Mouse (Mus musculus) G1E-ER4 (cell line): Measurements from ENCODE around the gene Lrrk2. TPM values are rescaled to one million over a fixed set of nuclear protein-coding genes. Genes with fewer than 3 reads are reported as not detected.

ENCODE experiments used
- GATA1 ChIP-seq: IDR thresholded peaks from one replicate; pipeline ENCODE4 v1.8.0; 2012; ENCODE audit warnings: low read length, inconsistent platforms
- polyA plus RNA-seq: library from polyadenylated mRNA; stranded (reverse); fragments of >175 nt; gene quantifications from 2 replicates; pipeline ENCODE4 v1.2.3, GENCODE M21; 2012

The Lrrk2 gene
- polyA plus RNA-seq = not detected in 2 replicates

DNA sequence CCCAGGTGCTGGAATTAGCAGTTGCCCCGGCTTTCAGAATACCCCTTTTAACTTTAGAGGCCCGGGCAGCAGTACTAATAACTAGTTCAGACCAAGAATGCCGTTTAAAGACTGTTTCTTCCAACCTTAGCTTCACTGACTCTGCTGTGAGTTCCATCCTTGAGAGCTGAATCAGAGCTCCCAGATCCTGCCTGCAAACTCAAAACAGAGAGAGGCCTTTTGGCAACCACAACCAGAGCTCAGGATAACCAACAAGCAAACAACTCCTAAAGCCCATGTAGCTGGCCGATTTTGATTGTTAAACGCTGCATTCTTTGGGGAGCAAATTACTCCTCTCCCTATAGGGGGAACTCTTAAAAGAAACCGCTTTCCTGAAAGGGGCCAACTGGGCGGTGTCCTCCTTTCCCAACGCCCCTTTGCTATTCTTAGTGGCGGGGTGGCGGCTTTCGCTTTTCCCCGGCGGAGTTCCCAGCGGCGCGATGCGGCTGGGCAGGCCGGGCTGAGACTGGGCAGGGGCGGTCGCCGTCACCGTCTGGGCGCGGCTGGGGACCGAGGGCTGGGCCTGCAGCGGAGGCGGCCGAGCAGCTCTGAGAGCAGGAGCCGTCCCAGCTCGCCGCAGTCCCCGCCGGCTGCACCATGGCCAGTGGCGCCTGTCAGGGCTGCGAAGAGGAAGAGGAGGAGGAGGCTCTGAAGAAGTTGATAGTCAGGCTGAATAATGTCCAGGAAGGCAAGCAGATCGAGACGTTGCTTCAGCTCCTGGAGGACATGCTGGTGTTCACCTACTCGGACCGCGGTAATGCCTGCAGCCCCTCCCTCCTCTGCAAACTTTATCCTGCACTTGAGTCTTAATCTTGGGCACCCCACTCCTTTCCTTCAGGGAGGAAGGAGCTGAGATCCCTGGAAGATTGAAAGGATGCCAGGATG, at the start of gene Lrrk2:
Gene Lrrk2 (plus strand): TSS at position 531 of the 924 bp plus-strand sequence.
- no peak for TF ChIP-seq GATA1

DNA sequence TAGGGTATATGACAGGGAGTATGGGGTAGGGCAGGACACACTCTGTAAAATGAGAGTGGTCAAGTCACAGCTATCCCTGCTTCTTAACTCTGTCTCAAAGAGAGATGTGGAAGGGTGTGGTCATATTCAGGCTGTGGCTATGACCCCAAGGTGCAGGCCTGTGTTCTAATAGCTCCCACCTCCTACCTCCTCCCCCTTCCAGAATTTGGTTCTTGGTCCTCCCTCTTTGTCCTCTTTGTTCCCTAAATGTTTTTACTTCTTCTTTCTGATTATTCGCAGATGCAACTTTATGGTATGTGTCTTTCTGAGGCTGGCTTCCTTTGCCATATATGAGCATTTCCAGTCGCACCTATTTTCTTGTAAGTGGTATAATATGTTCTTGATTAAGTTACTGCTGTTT, 48.5 kb upstream of the Lrrk2 start:
- no peak for TF ChIP-seq GATA1

- TF ChIP-seq GATA1 = no peak
Observed at GRCm38 (mm10) chr15:91629137-91629536, 43.8 kb upstream of the Lrrk2 start.

- no peak for TF ChIP-seq GATA1
Observed at GRCm38 (mm10) chr15:91632473-91632872, 40.5 kb upstream of the Lrrk2 start.

- TF ChIP-seq GATA1 = no peak
Observed at GRCm38 (mm10) chr15:91633051-91633450, 39.9 kb upstream of the Lrrk2 start.

GRCm38 (mm10) chr15:91633806-91634205, 39.2 kb upstream of the Lrrk2 start:
- no peak for TF ChIP-seq GATA1

DNA sequence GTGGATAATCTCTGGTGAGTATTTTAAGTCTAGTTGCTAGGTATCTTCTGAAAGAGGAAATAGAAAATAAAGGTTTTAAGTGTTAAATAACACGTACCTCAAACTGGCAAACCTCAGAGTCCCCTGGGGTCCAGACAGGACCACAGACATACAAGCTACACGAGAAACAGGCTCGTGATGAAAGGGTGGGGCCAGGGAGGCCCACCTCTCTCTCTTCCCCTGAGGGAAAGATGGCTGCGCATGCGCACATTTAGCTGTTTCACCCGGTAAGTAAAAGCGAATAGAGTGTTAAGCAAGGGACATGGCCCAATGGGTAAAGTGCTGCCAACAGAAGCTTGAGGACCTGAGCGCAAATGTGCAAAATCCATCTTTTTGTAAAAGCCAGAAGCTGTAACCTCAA, 38.7 kb upstream of the Lrrk2 start:
- TF ChIP-seq GATA1 = no peak

- no peak for TF ChIP-seq GATA1
Observed at GRCm38 (mm10) chr15:91641631-91642030, 31.3 kb upstream of the Lrrk2 start.

- no peak for TF ChIP-seq GATA1
Observed at GRCm38 (mm10) chr15:91642682-91643306, 30.2 kb upstream of the Lrrk2 start.

DNA sequence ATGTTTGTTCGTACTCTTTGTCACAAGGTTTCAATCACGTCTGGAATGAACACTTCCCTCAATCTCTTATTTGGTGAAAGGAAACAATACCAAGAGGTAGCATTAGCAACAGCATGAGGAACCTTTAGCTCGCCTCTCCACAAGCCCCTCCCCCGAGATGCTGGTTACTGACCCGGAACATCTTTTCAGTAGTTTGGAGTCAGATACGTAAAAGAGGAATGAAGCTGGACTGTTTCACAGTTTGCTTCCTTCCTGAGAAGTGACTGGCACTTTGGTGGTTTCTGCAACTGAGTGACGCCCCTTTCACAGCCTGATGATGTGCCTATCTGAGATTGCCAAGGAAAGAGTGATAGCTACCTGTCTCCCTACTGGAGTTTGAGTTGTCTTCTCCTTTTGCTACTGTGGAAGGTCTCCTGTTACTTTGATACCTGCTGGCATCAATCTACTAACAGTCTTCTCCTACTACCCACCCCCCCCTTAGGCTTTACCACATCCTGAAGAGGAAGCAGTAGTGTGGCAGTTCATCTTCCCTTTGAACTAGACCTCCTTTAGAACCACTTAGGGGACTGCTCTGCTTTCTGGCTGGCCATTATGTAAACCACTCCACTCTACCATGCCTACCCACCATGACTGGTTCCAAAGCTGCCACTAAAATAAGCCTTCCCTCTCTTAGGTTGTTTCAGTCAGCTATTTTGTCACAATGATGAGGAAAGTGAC, 29.2 kb upstream of the Lrrk2 start:
- no peak for TF ChIP-seq GATA1

DNA sequence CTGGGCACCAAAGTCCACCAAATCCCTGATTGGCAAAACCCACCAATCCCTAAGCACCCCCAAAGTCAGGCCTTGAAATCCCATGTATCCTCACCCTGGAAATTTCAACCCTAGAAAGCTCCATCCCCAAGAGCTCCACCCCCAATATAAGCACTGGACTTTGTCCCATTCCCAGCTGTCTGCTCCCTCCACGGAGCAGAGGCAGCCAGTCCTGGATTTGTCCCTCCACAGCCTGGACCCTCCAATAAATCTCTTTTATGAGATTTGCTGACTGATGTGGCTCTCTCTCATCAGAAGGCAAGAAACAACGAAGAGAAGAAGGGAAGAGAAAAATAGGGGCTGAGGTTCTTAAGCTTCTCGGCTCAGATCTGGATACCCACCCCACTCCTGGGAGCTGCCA, 22.7 kb upstream of the Lrrk2 start:
- TF ChIP-seq GATA1 = no peak

GRCm38 (mm10) chr15:91651493-91651892, 21.5 kb upstream of the Lrrk2 start:
- TF ChIP-seq GATA1 = no peak

DNA sequence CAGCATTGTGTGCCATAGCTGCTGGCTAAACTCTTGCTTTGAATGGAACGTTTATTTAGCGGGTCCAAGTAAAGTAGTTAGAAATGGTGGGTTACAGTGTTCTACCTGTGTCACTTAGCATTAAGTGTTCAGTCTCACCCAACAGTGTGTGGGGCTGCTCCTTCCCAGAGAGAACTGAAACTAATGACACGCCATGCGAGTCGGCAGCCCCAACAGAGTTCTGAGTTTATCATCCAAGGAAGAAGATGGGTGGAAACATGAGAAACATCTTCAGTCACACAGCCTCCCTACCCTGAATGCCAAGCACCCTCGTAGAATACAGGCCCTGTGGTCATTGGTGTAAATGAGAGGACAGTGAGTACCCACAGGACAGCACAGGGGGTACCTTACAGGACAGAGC, 14.7 kb upstream of the Lrrk2 start:
- TF ChIP-seq GATA1 = no peak

DNA sequence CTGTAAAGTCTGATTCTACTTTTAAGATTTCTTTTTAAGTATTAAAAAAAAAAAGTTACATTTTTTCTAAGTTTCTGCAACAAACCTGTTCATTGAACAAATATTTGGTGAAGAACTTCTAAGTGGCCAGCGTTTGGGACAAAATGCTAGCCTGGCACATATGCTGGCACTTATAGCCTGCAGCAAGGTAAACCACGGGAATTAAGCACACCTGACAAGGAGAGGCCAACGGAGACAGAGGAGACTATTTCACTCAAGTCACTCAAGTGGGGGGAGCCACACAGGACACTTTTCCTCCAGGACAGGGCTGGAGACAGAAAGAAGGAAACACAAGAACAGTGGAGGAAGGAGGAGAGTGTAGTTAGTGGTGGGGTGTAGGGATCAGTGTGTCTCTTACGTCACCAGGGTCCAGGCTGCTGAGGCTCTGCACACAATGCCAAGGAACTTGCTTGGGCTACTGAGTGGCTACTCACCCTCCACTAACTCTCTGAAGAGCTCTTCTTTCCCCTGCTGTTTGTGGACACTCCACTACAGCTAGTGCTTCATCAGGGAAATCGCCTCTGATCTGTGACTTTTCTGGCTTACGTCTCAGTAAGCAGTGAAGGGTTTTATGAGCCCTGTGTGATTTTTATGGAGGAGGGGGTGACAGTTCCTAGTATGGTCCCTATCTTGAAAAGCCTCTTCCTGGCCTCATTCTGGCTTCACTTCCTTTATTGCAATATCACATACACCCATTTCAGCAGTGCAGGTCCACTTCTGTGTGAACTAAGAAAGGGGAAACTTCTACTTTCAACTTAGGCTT, 12.5 kb upstream of the Lrrk2 start:
- TF ChIP-seq GATA1 = no peak

- no peak for TF ChIP-seq GATA1
Observed at GRCm38 (mm10) chr15:91661079-91661369, 12.0 kb upstream of the Lrrk2 start.

DNA sequence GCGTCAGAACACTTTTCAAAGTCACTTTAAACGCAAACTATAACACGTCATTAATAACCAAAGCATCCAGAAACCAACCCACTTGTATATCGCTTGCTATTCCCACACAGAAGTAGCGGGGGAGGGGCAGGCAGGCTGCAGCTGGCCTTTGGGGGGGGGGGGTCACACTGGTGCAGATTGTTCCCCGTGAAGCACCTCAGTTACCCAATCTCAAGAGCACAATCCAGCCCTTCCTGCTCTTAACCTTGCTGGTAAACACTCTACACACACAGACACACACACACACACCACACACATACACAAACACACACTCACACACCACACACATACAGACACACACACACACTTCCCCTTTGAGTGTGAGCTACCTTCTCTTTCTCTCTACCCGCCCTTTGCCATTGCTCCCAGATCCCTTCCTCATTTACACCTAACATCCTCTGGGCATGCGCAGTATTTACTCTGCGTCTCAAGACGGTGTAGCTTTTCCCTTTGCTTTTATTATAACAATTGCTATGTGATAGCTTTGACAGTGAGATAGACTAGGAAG, 8.3 kb upstream of the Lrrk2 start:
- TF ChIP-seq GATA1 = no peak
